Mouse (Mus musculus): ENCODE results near the gene Aldh18a1. TPM values are rescaled to one million over a fixed set of nuclear protein-coding genes. Genes with fewer than 3 reads are reported as not detected.
A peak's percentile ranks its signal among the peaks of the same experiment; 100 is the strongest.
"Not testable (repeated sequence)": the region's sequence is repeated elsewhere in the genome, so short reads cannot be mapped to it uniquely, and the experiment has no call there.

Gene Aldh18a1
- polyA plus RNA-seq, 1 experiment from 2014 or later, result 109 TPM

DNA sequence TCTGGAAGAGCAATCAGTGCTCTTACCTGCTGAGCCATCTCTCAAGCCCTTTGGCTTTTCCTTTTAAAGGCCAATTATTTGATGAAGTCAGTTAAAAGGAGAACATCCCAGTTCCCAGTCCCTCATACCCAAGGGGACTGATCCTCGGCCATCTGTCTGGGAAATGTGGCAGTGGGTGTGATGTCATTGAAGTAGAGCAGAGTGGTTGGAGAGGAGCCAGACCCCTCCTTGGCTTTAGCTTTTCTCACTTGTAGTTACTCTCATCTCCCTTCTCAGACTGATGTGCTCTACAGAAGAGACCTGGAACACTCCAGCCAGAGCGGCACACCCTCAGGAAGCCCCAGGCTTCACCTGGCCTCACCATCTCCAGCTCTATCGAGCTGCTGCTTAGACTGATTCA is 20.6 kb downstream of the Aldh18a1 start:
- Histone ChIP-seq H3K4me1 (ENCODE audit: control insufficient read depth, insufficient read depth, low read length) (no peaks in the 10 kb centered on the region), H3K27ac (ENCODE audit: low read length) (no peak overlapping the region), H3K27me3 (ENCODE audit: control insufficient read depth, insufficient read depth, low read length) (no peaks in the 10 kb centered on the region), H3K9ac (ENCODE audit: low read length) (no peak overlapping the region), H3K36me3 (ENCODE audit: control insufficient read depth, insufficient read depth, low read length) (peaks cover 39% of the 10 kb centered on the region), H3K4me2 (ENCODE audit: low read depth, low read length) (no peak overlapping the region), H3K9me3 (replicated peaks; ENCODE audit: control insufficient read depth, low read length) (peaks cover 12% of the 10 kb centered on the region), H3K4me3 (replicated peaks; ENCODE audit: low read length) (no peak overlapping the region)
- ATAC-seq (ENCODE audit: insufficient read depth, low FRiP score), result no peak
- WGBS, result 80% methylated on average over 3 of the region's 3 CpGs

DNA sequence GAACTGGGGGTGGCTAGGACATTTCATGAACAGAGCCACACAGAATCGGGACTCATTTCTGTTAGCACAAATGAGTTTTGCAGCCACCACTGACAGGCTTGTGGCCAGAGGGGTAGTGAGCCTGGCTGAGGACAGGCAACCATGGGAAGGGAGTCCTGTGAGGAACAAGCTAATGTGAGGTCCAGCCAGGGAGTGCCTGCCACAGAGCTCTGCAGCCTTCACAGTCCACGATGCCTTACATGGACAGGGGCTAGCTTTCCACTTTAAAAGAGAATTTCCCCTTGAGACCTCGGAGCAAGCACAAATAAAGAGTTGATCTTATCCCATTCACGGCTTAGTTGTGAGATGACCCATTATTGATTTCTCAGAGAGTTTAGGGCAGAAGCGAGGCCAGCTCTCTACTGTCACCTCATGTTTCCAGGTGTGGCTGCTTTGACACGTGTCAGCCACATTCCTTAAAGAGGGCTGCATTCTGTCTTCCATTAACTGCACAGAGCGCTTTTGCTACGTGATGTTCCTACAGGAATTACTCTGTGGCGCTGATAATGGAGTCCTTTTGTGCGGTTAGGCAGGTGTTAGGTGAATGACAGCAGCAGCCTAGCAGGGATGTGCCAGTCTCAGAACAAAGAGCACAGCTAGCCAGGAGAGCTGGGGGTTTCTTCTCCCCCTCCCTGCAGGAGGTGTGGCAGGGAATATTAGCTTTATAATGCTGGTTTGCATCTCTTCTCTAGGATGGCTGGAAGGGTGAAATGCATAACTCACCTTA is 24.2 kb downstream of the Aldh18a1 start:
- no peak for ATAC-seq (ENCODE audit: insufficient read depth, low FRiP score)
- WGBS, result 81% methylated on average over 10 of the region's 10 CpGs
- Histone ChIP-seq H3K4me1 (ENCODE audit: control insufficient read depth, insufficient read depth, low read length) (no peaks in the 10 kb centered on the region), H3K4me2 (ENCODE audit: low read depth, low read length) (no peak overlapping the region), H3K27me3 (ENCODE audit: control insufficient read depth, insufficient read depth, low read length) (no peaks in the 10 kb centered on the region), H3K9ac (ENCODE audit: low read length) (no peak overlapping the region), H3K4me3 (replicated peaks; ENCODE audit: low read length) (no peak overlapping the region), H3K27ac (ENCODE audit: low read length) (no peak overlapping the region), H3K9me3 (replicated peaks; ENCODE audit: control insufficient read depth, low read length) (no peaks in the 10 kb centered on the region), H3K36me3 (ENCODE audit: control insufficient read depth, insufficient read depth, low read length) (peaks cover 21% of the 10 kb centered on the region)

DNA sequence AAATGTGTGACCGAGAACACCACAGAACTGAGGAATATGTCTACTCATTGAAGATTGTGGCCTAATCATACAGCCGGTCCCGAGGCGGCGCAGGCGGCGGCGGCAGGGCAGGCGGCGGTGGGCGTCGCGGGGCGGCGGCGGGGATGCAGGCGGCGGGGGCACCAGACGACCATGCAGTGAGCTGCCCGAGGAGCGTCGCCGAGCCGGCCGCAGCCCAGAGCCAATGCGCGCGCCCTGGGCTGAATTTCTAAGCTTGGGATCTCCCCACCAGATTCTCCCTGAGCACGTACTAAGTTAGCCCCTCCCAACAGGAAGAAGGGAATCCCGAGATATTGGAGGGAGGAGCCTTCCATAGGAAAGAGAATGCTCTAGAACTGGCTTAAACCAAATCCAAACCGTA is 26.7 kb downstream of the Aldh18a1 start:
- H3K36me3 ChIP-seq (ENCODE audit: control insufficient read depth, insufficient read depth, low read length), result peaks cover 31% of the 10 kb centered on the region
- H3K27me3 ChIP-seq (ENCODE audit: control insufficient read depth, insufficient read depth, low read length); H3K4me2 ChIP-seq (ENCODE audit: low read depth, low read length); H3K4me3 ChIP-seq (replicated peaks; ENCODE audit: low read length); H3K9ac ChIP-seq (ENCODE audit: low read length); ATAC-seq (ENCODE audit: insufficient read depth, low FRiP score); H3K9me3 ChIP-seq (replicated peaks; ENCODE audit: control insufficient read depth, low read length); H3K4me1 ChIP-seq (ENCODE audit: control insufficient read depth, insufficient read depth, low read length); H3K27ac ChIP-seq (ENCODE audit: low read length): not testable (repeated sequence)
- WGBS, result 70% methylated on average over 12 of the region's 31 CpGs

DNA sequence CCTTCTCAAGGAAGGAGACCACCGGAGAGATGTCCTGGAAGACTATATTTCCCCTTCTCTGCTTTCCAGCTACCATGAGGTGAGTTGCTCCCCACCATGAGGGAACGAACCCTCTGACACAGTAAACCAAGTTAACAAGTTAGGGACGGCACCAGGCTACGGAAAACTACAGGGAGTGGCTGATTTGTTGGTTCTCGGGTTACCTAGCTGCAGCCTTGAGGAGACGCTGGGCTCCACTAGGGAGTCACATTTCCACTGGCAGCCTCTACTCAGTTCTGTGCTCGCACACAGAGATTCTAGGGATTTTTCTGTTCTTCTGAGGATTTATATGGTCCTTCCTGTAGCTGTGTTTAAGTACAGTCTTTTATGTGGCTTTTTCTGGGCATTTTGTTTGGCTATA is 32.2 kb downstream of the Aldh18a1 start:
- Histone ChIP-seq H3K27ac (ENCODE audit: low read length) (no peak overlapping the region), H3K4me2 (ENCODE audit: low read depth, low read length) (no peak overlapping the region), H3K4me3 (replicated peaks; ENCODE audit: low read length) (no peak overlapping the region), H3K9ac (ENCODE audit: low read length) (no peak overlapping the region), H3K27me3 (ENCODE audit: control insufficient read depth, insufficient read depth, low read length) (no peaks in the 10 kb centered on the region), H3K9me3 (replicated peaks; ENCODE audit: control insufficient read depth, low read length) (no peaks in the 10 kb centered on the region), H3K36me3 (ENCODE audit: control insufficient read depth, insufficient read depth, low read length) (peaks cover 25% of the 10 kb centered on the region), H3K4me1 (ENCODE audit: control insufficient read depth, insufficient read depth, low read length) (peaks cover 5% of the 10 kb centered on the region; the same call in 1 of the 2 replicates)
- 81% methylated on average over 7 of the region's 7 CpGs for WGBS
- ATAC-seq (ENCODE audit: insufficient read depth, low FRiP score), result no peak

DNA sequence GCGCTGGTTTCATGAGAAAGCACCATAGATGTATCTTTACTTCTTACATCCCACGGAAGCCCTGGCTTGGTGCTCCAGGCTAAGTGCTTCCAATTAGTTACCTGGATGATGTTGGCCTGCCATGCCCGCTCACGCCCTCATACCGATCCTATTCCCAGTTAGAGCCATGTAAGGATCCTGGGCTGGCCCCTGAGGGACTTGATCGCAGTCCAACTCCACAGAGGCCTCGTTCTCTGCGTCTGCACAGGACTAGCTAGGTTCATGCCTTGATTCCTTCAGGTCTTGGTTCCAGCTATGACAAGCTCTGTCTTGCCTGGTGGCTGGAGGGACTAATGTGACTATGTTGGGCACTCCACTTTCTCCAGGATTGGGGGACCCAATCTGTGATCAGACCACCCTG is 33.1 kb downstream of the Aldh18a1 start:
- Histone ChIP-seq H3K4me3 (replicated peaks; ENCODE audit: low read length) (no peak overlapping the region), H3K9ac (ENCODE audit: low read length) (no peak overlapping the region), H3K27ac (ENCODE audit: low read length) (peak overlapping the region; percentile 56; the same call in 1 of the 2 replicates), H3K9me3 (replicated peaks; ENCODE audit: control insufficient read depth, low read length) (no peaks in the 10 kb centered on the region), H3K4me1 (ENCODE audit: control insufficient read depth, insufficient read depth, low read length) (peaks cover 5% of the 10 kb centered on the region; the same call in 1 of the 2 replicates), H3K4me2 (ENCODE audit: low read depth, low read length) (no peak overlapping the region), H3K36me3 (ENCODE audit: control insufficient read depth, insufficient read depth, low read length) (peaks cover 29% of the 10 kb centered on the region), H3K27me3 (ENCODE audit: control insufficient read depth, insufficient read depth, low read length) (no peaks in the 10 kb centered on the region)
- no peak for ATAC-seq (ENCODE audit: insufficient read depth, low FRiP score)
- WGBS, result 94% methylated on average over 8 of the region's 8 CpGs

DNA sequence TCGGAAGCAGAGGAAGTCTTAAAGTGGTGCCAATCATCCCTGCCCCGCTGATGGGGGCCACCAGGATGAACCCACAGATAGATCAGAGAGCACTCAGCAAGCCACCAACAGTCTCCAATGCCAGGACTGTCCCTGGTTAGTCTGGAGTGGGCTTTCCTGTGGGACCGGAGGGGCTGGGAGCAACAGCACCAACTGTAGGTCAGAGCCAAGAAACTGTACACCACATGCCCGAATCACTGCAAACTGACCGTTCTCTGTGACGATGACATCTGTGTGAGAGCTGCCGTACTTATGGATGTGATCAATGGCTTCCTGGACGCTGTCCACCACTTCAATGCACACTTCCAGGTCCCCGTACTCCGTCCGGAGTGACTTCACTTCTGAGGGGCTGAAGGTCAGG is 33.9 kb downstream of the Aldh18a1 start:
- peaks cover 29% of the 10 kb centered on the region for H3K36me3 ChIP-seq (ENCODE audit: control insufficient read depth, insufficient read depth, low read length)
- no peak overlapping the region for H3K4me3 ChIP-seq (replicated peaks; ENCODE audit: low read length)
- peak overlapping the region; percentile 56 for H3K27ac ChIP-seq (ENCODE audit: low read length)
- ATAC-seq (ENCODE audit: insufficient read depth, low FRiP score), result no peak
- no peaks in the 10 kb centered on the region for H3K9me3 ChIP-seq (replicated peaks; ENCODE audit: control insufficient read depth, low read length)
- H3K9ac ChIP-seq (ENCODE audit: low read length), result 0 out of 2 replicates have a peak overlapping the region, but pooled peaks have one; percentile 43
- 65% methylated on average over 11 of the region's 11 CpGs for WGBS
- H3K4me2 ChIP-seq (ENCODE audit: low read depth, low read length), result no peak overlapping the region
- no peaks in the 10 kb centered on the region for H3K27me3 ChIP-seq (ENCODE audit: control insufficient read depth, insufficient read depth, low read length)
- H3K4me1 ChIP-seq (ENCODE audit: control insufficient read depth, insufficient read depth, low read length), result peaks cover 6% of the 10 kb centered on the region; the same call in 1 of the 2 replicates

DNA sequence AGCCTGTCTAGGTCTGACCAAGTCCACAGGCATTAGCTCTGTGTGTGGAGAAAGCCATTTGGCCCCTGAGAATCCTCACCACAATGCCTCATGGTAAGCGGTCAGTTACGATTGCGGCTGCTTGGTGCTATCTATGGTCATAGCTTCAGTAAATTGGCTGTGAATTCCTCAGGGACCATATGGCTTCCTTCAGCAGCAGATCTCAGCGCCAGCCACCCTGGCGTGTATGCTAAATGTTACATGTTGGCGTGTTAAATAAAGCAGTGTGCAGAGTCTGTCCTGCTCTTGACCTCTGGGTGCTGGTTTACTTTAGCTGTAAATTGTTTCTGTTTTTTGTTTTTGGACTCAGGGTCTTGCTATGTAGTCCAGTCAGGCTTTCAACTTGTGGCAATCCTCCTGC is 34.4 kb downstream of the Aldh18a1 start:
- 55% methylated on average over 6 of the region's 6 CpGs for WGBS
- H3K4me1 ChIP-seq (ENCODE audit: control insufficient read depth, insufficient read depth, low read length), result peaks cover 8% of the 10 kb centered on the region; the same call in 1 of the 2 replicates
- H3K9ac ChIP-seq (ENCODE audit: low read length), result no peak overlapping the region
- H3K36me3 ChIP-seq (ENCODE audit: control insufficient read depth, insufficient read depth, low read length), result peaks cover 29% of the 10 kb centered on the region
- no peak overlapping the region for H3K4me3 ChIP-seq (replicated peaks; ENCODE audit: low read length)
- peak overlapping the region; percentile 56 for H3K27ac ChIP-seq (ENCODE audit: low read length)
- H3K4me2 ChIP-seq (ENCODE audit: low read depth, low read length), result no peak overlapping the region
- no peaks in the 10 kb centered on the region for H3K27me3 ChIP-seq (ENCODE audit: control insufficient read depth, insufficient read depth, low read length)
- no peaks in the 10 kb centered on the region for H3K9me3 ChIP-seq (replicated peaks; ENCODE audit: control insufficient read depth, low read length)
- ATAC-seq (ENCODE audit: insufficient read depth, low FRiP score), result peak; percentile 48; the same call in 1 of the 2 replicates

DNA sequence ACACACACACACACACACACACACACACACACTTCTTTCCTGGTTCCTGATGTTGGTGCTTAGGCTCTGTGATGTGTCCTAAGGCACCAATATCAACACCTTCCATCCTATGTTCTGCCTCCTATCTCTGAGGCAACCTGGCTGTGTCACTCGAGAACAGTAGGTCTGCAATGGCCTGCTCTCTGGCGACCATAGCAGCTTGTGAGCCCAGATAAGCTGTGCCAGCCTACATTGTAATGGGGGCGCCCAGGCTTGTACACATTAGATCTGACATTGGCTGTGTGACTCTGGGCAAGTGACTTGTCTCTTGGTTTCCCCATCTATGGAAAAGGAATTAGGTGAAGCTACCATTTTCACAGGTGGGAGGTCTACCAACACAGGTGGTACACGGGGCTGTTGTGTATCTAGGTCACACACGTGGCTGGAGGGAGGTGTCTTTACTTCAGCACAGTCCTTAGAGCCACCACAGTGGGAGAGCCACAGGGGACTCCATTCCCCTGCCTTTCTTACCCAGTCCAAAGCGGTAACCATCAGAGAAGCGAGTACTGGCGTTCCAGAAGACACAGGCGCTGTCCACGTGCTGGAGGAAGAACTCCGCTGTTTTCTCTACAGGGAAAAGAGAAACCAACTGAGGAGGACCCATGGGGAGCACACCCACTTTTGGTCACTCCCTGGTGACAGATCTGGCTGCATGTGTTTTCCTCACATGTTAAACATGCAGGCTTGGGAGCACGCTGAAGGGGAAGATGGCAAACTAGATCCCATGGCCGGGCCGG is 35.1 kb downstream of the Aldh18a1 start:
- no peaks in the 10 kb centered on the region for H3K9me3 ChIP-seq (replicated peaks; ENCODE audit: control insufficient read depth, low read length)
- H3K36me3 ChIP-seq (ENCODE audit: control insufficient read depth, insufficient read depth, low read length), result peaks cover 29% of the 10 kb centered on the region
- H3K9ac ChIP-seq (ENCODE audit: low read length), result no peak overlapping the region
- H3K4me1 ChIP-seq (ENCODE audit: control insufficient read depth, insufficient read depth, low read length), result peaks cover 8% of the 10 kb centered on the region; the same call in 1 of the 2 replicates
- no peak overlapping the region for H3K4me2 ChIP-seq (ENCODE audit: low read depth, low read length)
- ATAC-seq (ENCODE audit: insufficient read depth, low FRiP score), result no peak
- H3K27me3 ChIP-seq (ENCODE audit: control insufficient read depth, insufficient read depth, low read length), result no peaks in the 10 kb centered on the region
- no peak overlapping the region for H3K4me3 ChIP-seq (replicated peaks; ENCODE audit: low read length)
- 87% methylated on average over 14 of the region's 14 CpGs for WGBS
- H3K27ac ChIP-seq (ENCODE audit: low read length), result peak overlapping the region; percentile 8; the same call in 1 of the 2 replicates
